Mouse (Mus musculus) liver, postnatal 0 days (tissue): Measurements from ENCODE around the gene Sptlc2.

Source experiments
- CTCF ChIP-seq: sonication (generic); IDR thresholded peaks from 2 replicates; pipeline ENCODE4 v1.5.1; 2016; ENCODE audit warnings: antibody characterized with exemption, low read depth
- EP300 ChIP-seq: IDR thresholded peaks from 2 replicates; pipeline ENCODE4 v1.6.1; 2016; ENCODE audit warnings: antibody characterized with exemption, low read depth, mild to moderate bottlenecking

- no peak for TF ChIP-seq CTCF
- TF ChIP-seq EP300, result no peak
Observed at GRCm38 (mm10) chr12:87405165-87405564, 17.0 kb upstream of the Sptlc2 start.
